Mouse (Mus musculus) embryonic fibroblast, embryonic 13.5 days (primary cell): ENCODE measurements at regions not wholly inside any gene's neighbourhood (a gene's known extent, or its start where the extent isn't known, plus 50 kb on each side); places are given as distances from the start of the nearest gene placed in this dataset.

Source experiments
- H3K27ac ChIP-seq: 2 replicates; pipeline ENCODE4 v1.5.1; 2012; ENCODE audit warnings: low read length, control low read depth, inconsistent platforms; ENCODE audit not compliant: insufficient read depth
- H3K4me1 ChIP-seq: 2 replicates; pipeline ENCODE4 v1.6.1; 2011; ENCODE audit warnings: low read length; ENCODE audit not compliant: control insufficient read depth, insufficient read depth
- H3K4me3 ChIP-seq: 2 replicates; pipeline ENCODE4 v1.5.1; 2011; ENCODE audit warnings: mild to moderate bottlenecking, control low read depth, low read length; ENCODE audit not compliant: insufficient read depth
- CTCF ChIP-seq: IDR thresholded peaks from 2 replicates; pipeline ENCODE4 v1.5.1; 2011; ENCODE audit warnings: mild to moderate bottlenecking, control low read depth, low read length, moderate library complexity, borderline replicate concordance; ENCODE audit not compliant: insufficient read depth
- POLR2A ChIP-seq: IDR thresholded peaks from 2 replicates; pipeline ENCODE4 v1.6.1; 2011; ENCODE audit warnings: low read depth, mild to moderate bottlenecking, control low read depth, low read length, moderate library complexity

- TF ChIP-seq CTCF (no peak), POLR2A (no peak)
- Histone ChIP-seq H3K4me3 (no peak overlapping the region), H3K4me1 (no peaks in the 10 kb centered on the region; the same call in 1 of the 2 replicates), H3K27ac (no peak overlapping the region)
Observed at GRCm38 (mm10) chr13:84639087-84640022, 417.3 kb downstream of the Tmem161b start.

- TF ChIP-seq POLR2A: no peak
- TF ChIP-seq CTCF: no peak
Observed at GRCm38 (mm10) chr13:84644024-84644423, 421.9 kb downstream of the Tmem161b start.

DNA sequence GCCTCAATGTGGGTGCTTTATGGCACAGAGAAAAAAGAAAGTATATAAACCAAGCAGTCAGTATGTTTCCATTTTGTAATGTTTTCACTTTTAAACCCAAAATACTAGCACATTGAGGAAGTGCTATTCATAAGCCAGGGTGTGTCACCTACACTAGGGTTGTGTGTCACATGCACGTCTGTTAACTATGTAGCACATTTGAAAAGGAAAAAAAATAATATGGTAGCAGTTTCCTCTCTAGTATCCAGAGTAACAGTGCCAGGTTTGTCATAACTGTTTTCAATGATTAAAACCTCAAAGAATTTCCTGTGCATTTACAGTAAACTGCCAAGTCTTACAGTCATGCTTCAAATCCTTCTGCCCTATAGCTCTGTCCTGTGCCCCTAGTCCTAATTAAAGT is 424.8 kb downstream of the Tmem161b start:
- peaks cover 7% of the 10 kb centered on the region for H3K4me1 ChIP-seq
- no peak overlapping the region for H3K4me3 ChIP-seq
- TF ChIP-seq CTCF (no peak), POLR2A (no peak)
- peak overlapping the region; percentile 80 for H3K27ac ChIP-seq

More at GRCm38 (mm10) chr13:84644024-84644423, 421.9 kb downstream of the Tmem161b start:
- no peak overlapping the region for H3K27ac ChIP-seq
- H3K4me3 ChIP-seq: no peak overlapping the region
- peaks cover 7% of the 10 kb centered on the region for H3K4me1 ChIP-seq

DNA sequence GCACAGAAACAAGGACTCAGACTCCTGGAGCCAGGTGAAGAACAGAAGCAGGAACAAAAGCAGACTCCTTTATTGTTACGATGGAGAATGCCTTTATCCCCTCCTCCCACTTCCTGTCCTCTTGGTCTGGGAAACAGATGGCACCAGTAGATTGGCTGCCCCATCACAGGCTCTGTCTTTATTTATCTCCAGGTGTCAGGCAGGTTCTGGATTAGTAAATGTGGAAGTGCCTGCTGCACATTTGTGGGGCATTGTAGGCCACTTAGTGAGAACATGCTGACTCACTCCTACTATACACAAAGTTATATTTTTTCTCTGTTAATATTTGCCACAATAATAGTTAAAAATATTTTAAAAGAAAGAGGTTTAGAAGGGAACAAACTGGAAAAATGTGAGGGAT is 426.0 kb downstream of the Tmem161b start:
- Histone ChIP-seq H3K4me3 (no peak overlapping the region), H3K27ac (peak overlapping the region; percentile 16; the same call in 1 of the 2 replicates), H3K4me1 (peaks cover 7% of the 10 kb centered on the region)
- TF ChIP-seq CTCF: no peak
- no peak for TF ChIP-seq POLR2A

DNA sequence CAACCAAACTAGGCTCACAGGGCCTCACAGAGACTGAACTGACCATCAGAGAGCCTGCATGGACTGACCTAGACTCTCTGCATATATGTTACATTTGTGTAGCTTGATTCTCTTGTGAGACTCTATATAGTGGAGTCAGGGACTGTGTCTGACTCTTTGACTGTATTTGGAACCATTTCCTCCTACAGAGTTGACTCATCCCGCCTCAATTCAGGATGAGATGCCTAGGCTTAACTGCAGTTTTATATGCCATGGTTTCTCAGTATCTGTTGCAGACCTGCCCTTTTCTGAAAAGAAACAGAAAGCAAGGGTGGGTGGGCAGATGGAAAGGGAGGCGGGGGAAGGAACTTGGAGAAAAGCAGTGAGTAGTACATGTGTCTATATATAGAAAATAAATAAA is 441.9 kb downstream of the Tmem161b start:
- no peak for TF ChIP-seq CTCF
- Histone ChIP-seq H3K4me1 (no peaks in the 10 kb centered on the region), H3K4me3 (no peak overlapping the region), H3K27ac (no peak overlapping the region)

DNA sequence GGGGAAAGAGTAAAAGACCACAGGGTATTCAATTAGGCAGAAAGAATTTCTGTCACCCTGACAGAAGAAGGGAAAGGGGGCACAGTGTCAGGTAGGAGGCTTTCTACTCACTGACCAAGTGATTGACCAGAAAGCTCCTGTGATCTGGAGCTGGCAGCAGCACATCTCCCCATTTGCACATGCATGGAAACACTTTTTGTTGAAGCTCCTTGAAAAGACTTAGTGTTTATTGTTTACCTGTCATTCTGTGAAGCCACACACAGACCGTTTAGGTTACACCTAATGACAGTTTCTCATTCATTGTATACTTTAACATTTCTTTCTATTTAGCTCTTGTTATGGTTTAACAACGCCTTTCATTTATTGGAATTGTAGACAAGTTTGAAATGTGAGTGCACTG is 458.9 kb downstream of the Tmem161b start:
- H3K4me1 ChIP-seq: no peaks in the 10 kb centered on the region
- no peak overlapping the region for H3K27ac ChIP-seq
- H3K4me3 ChIP-seq: no peak overlapping the region
- TF ChIP-seq POLR2A (no peak), CTCF (no peak)

DNA sequence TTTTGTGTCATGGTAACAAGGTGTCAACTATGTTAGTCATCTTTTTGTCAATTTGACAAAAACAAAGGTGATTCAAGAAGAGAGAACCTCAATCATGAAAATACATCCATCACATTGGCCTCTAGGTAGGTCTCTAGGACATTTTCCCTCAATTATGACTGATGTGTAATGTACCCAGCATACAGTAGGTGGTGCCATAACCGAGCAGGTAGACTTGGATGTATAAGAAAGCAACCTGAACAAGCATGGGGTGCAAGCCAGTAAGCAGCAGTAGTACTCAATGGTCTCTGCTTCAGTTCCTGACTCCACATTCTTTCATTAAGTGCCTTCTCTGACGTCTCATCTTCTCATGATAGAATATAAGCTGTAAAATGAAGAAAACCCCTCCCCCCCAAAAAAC is 463.8 kb downstream of the Tmem161b start:
- H3K4me3 ChIP-seq: no peak overlapping the region
- no peak overlapping the region for H3K27ac ChIP-seq
- no peaks in the 10 kb centered on the region for H3K4me1 ChIP-seq
- TF ChIP-seq POLR2A: no peak

- no peak for TF ChIP-seq CTCF
- no peak for TF ChIP-seq POLR2A
- Histone ChIP-seq H3K4me3 (no peak overlapping the region), H3K4me1 (no peaks in the 10 kb centered on the region), H3K27ac (no peak overlapping the region)
Observed at GRCm38 (mm10) chr13:84693462-84693861, 471.4 kb downstream of the Tmem161b start.

- Histone ChIP-seq H3K4me1 (no peaks in the 10 kb centered on the region), H3K27ac (no peak overlapping the region)
- TF ChIP-seq CTCF: no peak
- TF ChIP-seq POLR2A: no peak
Observed at GRCm38 (mm10) chr13:84698472-84699080, 476.5 kb downstream of the Tmem161b start.

DNA sequence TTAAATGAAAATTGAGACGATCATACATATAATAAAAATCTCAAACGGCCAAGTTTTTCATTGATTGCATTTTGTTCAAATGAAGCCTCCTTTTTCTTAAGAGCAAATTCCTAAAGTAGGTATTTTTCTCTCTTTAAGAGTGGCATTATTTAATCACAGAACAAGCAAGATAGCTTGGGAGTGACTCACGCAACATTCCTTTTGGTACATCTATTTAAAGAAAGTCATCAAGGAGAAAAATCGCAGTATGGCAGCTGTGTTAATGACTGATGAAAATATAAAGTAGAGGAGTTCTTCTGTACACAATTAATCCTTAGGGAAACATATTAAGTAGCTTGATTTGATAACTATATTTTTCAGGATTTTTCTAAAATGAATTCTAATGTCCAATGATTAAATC is 448.0 kb upstream of the Ccnh start:
- Histone ChIP-seq H3K4me1 (no peaks in the 10 kb centered on the region), H3K4me3 (no peak overlapping the region), H3K27ac (no peak overlapping the region)
- TF ChIP-seq CTCF (no peak), POLR2A (no peak)

More at GRCm38 (mm10) chr13:84698472-84699080, 476.5 kb downstream of the Tmem161b start:
- no peak overlapping the region for H3K4me3 ChIP-seq

GRCm38 (mm10) chr13:84748331-84748730 is 440.9 kb upstream of the Ccnh start:
- H3K4me3 ChIP-seq: no peak overlapping the region
- no peak overlapping the region for H3K27ac ChIP-seq
- no peaks in the 10 kb centered on the region for H3K4me1 ChIP-seq
- no peak for TF ChIP-seq POLR2A
- no peak for TF ChIP-seq CTCF
